Mouse (Mus musculus): ENCODE data around the gene Rpl7l1.

DNA sequence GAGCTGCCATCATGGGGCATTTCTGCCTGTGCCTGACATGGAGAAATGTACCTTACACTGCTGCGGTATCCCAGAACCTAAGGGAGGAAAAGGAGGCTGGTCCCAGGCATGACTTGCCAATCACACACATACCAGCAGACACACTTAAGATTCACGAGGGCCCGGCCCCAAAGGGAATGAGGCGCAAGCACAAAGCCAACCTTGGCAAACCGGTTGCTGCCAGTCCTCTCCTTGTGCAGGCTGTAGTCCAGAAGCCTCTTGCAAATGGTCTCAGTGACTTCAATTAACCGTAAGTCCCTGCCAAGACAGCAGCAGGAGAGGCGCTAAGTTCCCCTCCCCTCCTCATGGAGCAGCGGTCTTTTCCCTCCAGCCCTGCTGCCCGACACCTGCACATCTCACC lies 39.5 kb downstream of the Rpl7l1 start:
- TF ChIP-seq POLR2A (IDR thresholded peaks at IDR 0.05; ENCODE audit: insufficient read depth, low read depth, low read length) (no peak), CTCF (IDR thresholded peaks at IDR 0.05; ENCODE audit: insufficient read depth, low read depth, low read length) (no peak)
